In genomic region chr6:86765637-86766059, GRCm38 (mm10) we compare ENCODE assay signal across 10 mouse cellular contexts. TPM values are rescaled to one million over a fixed set of nuclear protein-coding genes. Genes with fewer than 3 reads are reported as not detected.
DNase-seq lines count a peak whose midpoint lies in the region; ATAC-seq and TF ChIP-seq lines count a peak whose summit lies in the region.
"Had no signal": no experiment of that assay in that cellular context is flagged by ENCODE, and none has a peak within 500 bp of the region (broad histone marks: within the 10 kb centered on the region; RNA-seq: fewer than 3 reads in every experiment).

No protein-coding gene starts in this region.

- TF ChIP-seq CTCF in liver, postnatal 0 days (IDR thresholded peaks at IDR 0.05; ENCODE audit: low read depth): no peak

- WGBS in intestine, embryonic 16.5 days: 42% methylated on average over 6 of the region's 6 CpGs
- WGBS in kidney, embryonic 14.5 days: 57% methylated on average over 6 of the region's 6 CpGs
- WGBS in liver, postnatal 0 days (ENCODE audit: insufficient replicate concordance): 25% methylated on average over 6 of the region's 6 CpGs
- WGBS in stomach, embryonic 16.5 days: 39% methylated on average over 6 of the region's 6 CpGs
- WGBS in heart, embryonic 11.5 days (ENCODE audit: insufficient replicate concordance): 69% methylated on average over 6 of the region's 6 CpGs
- WGBS in midbrain, embryonic 15.5 days: 89% methylated on average over 6 of the region's 6 CpGs
- WGBS in midbrain, embryonic 13.5 days: 87% methylated on average over 6 of the region's 6 CpGs

- 0 out of 2 replicates have a peak, but pooled peaks cover 14% of the 10 kb centered on the region for H3K4me1 ChIP-seq in intestine, embryonic 16.5 days (ENCODE audit: control insufficient read depth, insufficient read depth, low read length)
- H3K4me1 ChIP-seq in kidney, embryonic 14.5 days (ENCODE audit: control insufficient read depth, insufficient read depth, low read length): no peaks in the 10 kb centered on the region
- H3K4me1 ChIP-seq in liver, postnatal 0 days (ENCODE audit: insufficient read depth): peaks cover 10% of the 10 kb centered on the region; the same call in 1 of the 2 replicates
- 0 out of 2 replicates have a peak, but pooled peaks cover 3% of the 10 kb centered on the region for H3K4me1 ChIP-seq in stomach, embryonic 16.5 days (ENCODE audit: control insufficient read depth, insufficient read depth, low read length)
- H3K4me1 ChIP-seq in heart, embryonic 11.5 days (ENCODE audit: control insufficient read depth, insufficient read depth, low read length): no peaks in the 10 kb centered on the region
- H3K4me1 ChIP-seq in midbrain, embryonic 15.5 days: no peaks in the 10 kb centered on the region
- H3K4me1 ChIP-seq in midbrain, embryonic 13.5 days (replicated peaks): no peaks in the 10 kb centered on the region
- H3K4me1 ChIP-seq: hindbrain, embryonic 15.5 days; midbrain, embryonic 12.5 days had no signal

- H3K27me3 ChIP-seq in intestine, embryonic 16.5 days (replicated peaks; ENCODE audit: control insufficient read depth, insufficient read depth, low read length): no peaks in the 10 kb centered on the region
- H3K27me3 ChIP-seq in kidney, embryonic 14.5 days (ENCODE audit: control insufficient read depth, insufficient read depth, low read length): no peaks in the 10 kb centered on the region
- no peaks in the 10 kb centered on the region for H3K27me3 ChIP-seq in liver, postnatal 0 days (ENCODE audit: insufficient read depth, low read length)
- no peaks in the 10 kb centered on the region for H3K27me3 ChIP-seq in stomach, embryonic 16.5 days (ENCODE audit: control insufficient read depth, insufficient read depth, low read length)
- H3K27me3 ChIP-seq in heart, embryonic 11.5 days (ENCODE audit: control insufficient read depth, insufficient read depth, low read length): no peaks in the 10 kb centered on the region
- H3K27me3 ChIP-seq in midbrain, embryonic 15.5 days (replicated peaks): no peaks in the 10 kb centered on the region
- H3K27me3 ChIP-seq in midbrain, embryonic 13.5 days: no peaks in the 10 kb centered on the region
- H3K27me3 ChIP-seq: hindbrain, embryonic 15.5 days; midbrain, embryonic 12.5 days had no signal

- H3K9me3 ChIP-seq in intestine, embryonic 16.5 days (ENCODE audit: control insufficient read depth, low read length): no peaks in the 10 kb centered on the region
- no peaks in the 10 kb centered on the region for H3K9me3 ChIP-seq in kidney, embryonic 14.5 days (ENCODE audit: control insufficient read depth, low read length)
- H3K9me3 ChIP-seq in liver, postnatal 0 days (ENCODE audit: low read length): no peaks in the 10 kb centered on the region
- no peaks in the 10 kb centered on the region for H3K9me3 ChIP-seq in stomach, embryonic 16.5 days (replicated peaks; ENCODE audit: control insufficient read depth, low read length)
- no peaks in the 10 kb centered on the region; the same call in 1 of the 2 replicates for H3K9me3 ChIP-seq in heart, embryonic 11.5 days (replicated peaks; ENCODE audit: control insufficient read depth, low read length)
- H3K9me3 ChIP-seq in midbrain, embryonic 15.5 days: no peaks in the 10 kb centered on the region
- no peaks in the 10 kb centered on the region for H3K9me3 ChIP-seq in midbrain, embryonic 13.5 days
- H3K9me3 ChIP-seq: hindbrain, embryonic 15.5 days; midbrain, embryonic 12.5 days had no signal

- peak overlapping the region; percentile 19; the same call in 1 of the 2 replicates for H3K4me2 ChIP-seq in intestine, embryonic 16.5 days (ENCODE audit: low read depth, low read length)
- no peak overlapping the region for H3K4me2 ChIP-seq in kidney, embryonic 14.5 days (replicated peaks; ENCODE audit: low read depth, low read length)
- peak overlapping the region; percentile 48 for H3K4me2 ChIP-seq in liver, postnatal 0 days (ENCODE audit: low read depth, low read length)
- H3K4me2 ChIP-seq in stomach, embryonic 16.5 days (ENCODE audit: low read depth, low read length): no peak overlapping the region
- H3K4me2 ChIP-seq in heart, embryonic 11.5 days: no peak overlapping the region
- no peak overlapping the region for H3K4me2 ChIP-seq in midbrain, embryonic 15.5 days
- H3K4me2 ChIP-seq in midbrain, embryonic 13.5 days (replicated peaks): no peak overlapping the region
- H3K4me2 ChIP-seq: hindbrain, embryonic 15.5 days; midbrain, embryonic 12.5 days had no signal

- peak; percentile 92 for ATAC-seq in intestine, embryonic 16.5 days
- no peak for ATAC-seq in kidney, embryonic 14.5 days (ENCODE audit: low FRiP score, low TSS enrichment)
- peak; percentile 89 for ATAC-seq in liver, postnatal 0 days
- ATAC-seq in stomach, embryonic 16.5 days (ENCODE audit: insufficient read depth, low FRiP score): peak; percentile 89
- ATAC-seq in heart, embryonic 11.5 days (replicated peaks; ENCODE audit: insufficient number of reproducible peaks, low FRiP score, low TSS enrichment): no peak
- ATAC-seq in midbrain, embryonic 15.5 days (replicated peaks): no peak
- ATAC-seq in midbrain, embryonic 13.5 days: no peak

- H3K27ac ChIP-seq in intestine, embryonic 16.5 days (ENCODE audit: low read length): peak overlapping the region; percentile 90
- peak overlapping the region; percentile 65 for H3K27ac ChIP-seq in kidney, embryonic 14.5 days (ENCODE audit: low read depth, low read length)
- peak overlapping the region; percentile 69 for H3K27ac ChIP-seq in liver, postnatal 0 days (ENCODE audit: low read depth)
- peak overlapping the region; percentile 78 for H3K27ac ChIP-seq in stomach, embryonic 16.5 days (ENCODE audit: low read length)
- no peak overlapping the region for H3K27ac ChIP-seq in heart, embryonic 11.5 days (ENCODE audit: low read depth, low read length)
- no peak overlapping the region for H3K27ac ChIP-seq in midbrain, embryonic 15.5 days
- no peak overlapping the region for H3K27ac ChIP-seq in midbrain, embryonic 13.5 days
- H3K27ac ChIP-seq: hindbrain, embryonic 15.5 days; midbrain, embryonic 12.5 days had no signal

- peak; percentile 24 for DNase-seq in liver, postnatal 0 days
- DNase-seq: cerebellum, postnatal 25 days had no signal

- no peak overlapping the region for H3K4me3 ChIP-seq in intestine, embryonic 16.5 days (ENCODE audit: low read length)
- no peak overlapping the region for H3K4me3 ChIP-seq in kidney, embryonic 14.5 days (ENCODE audit: low read length)
- H3K4me3 ChIP-seq in liver, postnatal 0 days (ENCODE audit: low read depth, low read length): no peak overlapping the region
- H3K4me3 ChIP-seq in stomach, embryonic 16.5 days (replicated peaks; ENCODE audit: low read length): no peak overlapping the region
- H3K4me3 ChIP-seq in heart, embryonic 11.5 days (ENCODE audit: low read depth, low read length): no peak overlapping the region
- no peak overlapping the region for H3K4me3 ChIP-seq in midbrain, embryonic 15.5 days
- H3K4me3 ChIP-seq in midbrain, embryonic 13.5 days (replicated peaks): no peak overlapping the region
- H3K4me3 ChIP-seq: hindbrain, embryonic 15.5 days; midbrain, embryonic 12.5 days had no signal

- H3K9ac ChIP-seq in intestine, embryonic 16.5 days (ENCODE audit: low read depth, low read length): no peak overlapping the region
- H3K9ac ChIP-seq in kidney, embryonic 14.5 days (ENCODE audit: low read depth, low read length): no peak overlapping the region
- H3K9ac ChIP-seq in liver, postnatal 0 days (replicated peaks): no peak overlapping the region
- H3K9ac ChIP-seq in stomach, embryonic 16.5 days (ENCODE audit: low read length): no peak overlapping the region
- H3K9ac ChIP-seq in heart, embryonic 11.5 days (ENCODE audit: low read depth, low read length): no peak overlapping the region
- H3K9ac ChIP-seq in midbrain, embryonic 15.5 days: no peak overlapping the region
- H3K9ac ChIP-seq in midbrain, embryonic 13.5 days (replicated peaks): no peak overlapping the region
- H3K9ac ChIP-seq: hindbrain, embryonic 15.5 days; midbrain, embryonic 12.5 days had no signal

- no peak for TF ChIP-seq EP300 in liver, postnatal 0 days (IDR thresholded peaks at IDR 0.05; ENCODE audit: low read depth)

- H3K36me3 ChIP-seq in intestine, embryonic 16.5 days (ENCODE audit: control insufficient read depth, insufficient read depth, low read length): 0 out of 2 replicates have a peak, but pooled peaks cover 6% of the 10 kb centered on the region
- no peaks in the 10 kb centered on the region for H3K36me3 ChIP-seq in kidney, embryonic 14.5 days (ENCODE audit: control insufficient read depth, insufficient read depth, low read length)
- H3K36me3 ChIP-seq in liver, postnatal 0 days (replicated peaks; ENCODE audit: insufficient read depth, low read length): peaks cover 3% of the 10 kb centered on the region; the same call in 1 of the 2 replicates
- no peaks in the 10 kb centered on the region for H3K36me3 ChIP-seq in stomach, embryonic 16.5 days (ENCODE audit: control insufficient read depth, insufficient read depth, low read length)
- H3K36me3 ChIP-seq in heart, embryonic 11.5 days (ENCODE audit: control insufficient read depth, insufficient read depth, low read length): no peaks in the 10 kb centered on the region
- no peaks in the 10 kb centered on the region for H3K36me3 ChIP-seq in midbrain, embryonic 15.5 days (replicated peaks)
- H3K36me3 ChIP-seq in midbrain, embryonic 13.5 days: no peaks in the 10 kb centered on the region
- H3K36me3 ChIP-seq: hindbrain, embryonic 15.5 days; midbrain, embryonic 12.5 days had no signal

RNA-seq across cellular contexts. Expression of gene Anxa4, which starts 27.7 kb away (rescaled TPM):
- polyA plus RNA-seq in intestine, embryonic 16.5 days (2015; fragmentation: Nextera tagmentation; extraction: Ambion mirVana): 538 and 653 TPM in 2 replicates
- 28.1 and 34.7 TPM in 2 replicates for polyA plus RNA-seq in kidney, embryonic 14.5 days (2014; fragmentation: Nextera tagmentation; extraction: Ambion mirVana)
- 32.5 and 32.7 TPM in 2 replicates for polyA plus RNA-seq in liver, postnatal 0 days (2015; fragmentation: Nextera tagmentation; extraction: Ambion mirVana)
- polyA plus RNA-seq in stomach, embryonic 16.5 days (2015; fragmentation: Nextera tagmentation; extraction: Ambion mirVana): 146 and 153 TPM in 2 replicates
- 13.0 and 13.7 TPM in 2 replicates for polyA plus RNA-seq in heart, embryonic 11.5 days (2014; fragmentation: Nextera tagmentation; extraction: Ambion mirVana)
- 5.5 and 5.9 TPM in 2 replicates for polyA plus RNA-seq in midbrain, embryonic 15.5 days (2015; fragmentation: Nextera tagmentation; extraction: Ambion mirVana)
- 3.2 and 3.4 TPM in 2 replicates for polyA plus RNA-seq in midbrain, embryonic 13.5 days (2015; fragmentation: Nextera tagmentation; extraction: Ambion mirVana)

RNA-seq across cellular contexts. Expression of gene Gmcl1, which starts 32.5 kb away (rescaled TPM):
- polyA plus RNA-seq in intestine, embryonic 16.5 days (2015; fragmentation: Nextera tagmentation; extraction: Ambion mirVana): 22.1 and 24.3 TPM in 2 replicates
- polyA plus RNA-seq in kidney, embryonic 14.5 days (2014; fragmentation: Nextera tagmentation; extraction: Ambion mirVana): 27.0 and 38.3 TPM in 2 replicates
- polyA plus RNA-seq in liver, postnatal 0 days (2015; fragmentation: Nextera tagmentation; extraction: Ambion mirVana): 5.0 and 6.0 TPM in 2 replicates
- polyA plus RNA-seq in stomach, embryonic 16.5 days (2015; fragmentation: Nextera tagmentation; extraction: Ambion mirVana): 20.0 and 20.4 TPM in 2 replicates
- 18.5 and 22.2 TPM in 2 replicates for polyA plus RNA-seq in heart, embryonic 11.5 days (2014; fragmentation: Nextera tagmentation; extraction: Ambion mirVana)
- polyA plus RNA-seq in midbrain, embryonic 15.5 days (2015; fragmentation: Nextera tagmentation; extraction: Ambion mirVana): 33.8 and 34.5 TPM in 2 replicates
- 36.0 and 41.0 TPM in 2 replicates for polyA plus RNA-seq in midbrain, embryonic 13.5 days (2015; fragmentation: Nextera tagmentation; extraction: Ambion mirVana)

Comparison
In these comparisons a context has a peak if more than half of its experiments do, and no peak if none do; other contexts are left out.
1. ATAC-seq: peak in intestine, embryonic 16.5 days (single experiment), liver, postnatal 0 days (single experiment) and stomach, embryonic 16.5 days (single experiment); none in kidney, embryonic 14.5 days (single experiment), heart, embryonic 11.5 days (single experiment), midbrain, embryonic 15.5 days (single experiment) and midbrain, embryonic 13.5 days (single experiment).
2. H3K27ac ChIP-seq: peak in intestine, embryonic 16.5 days (single experiment), kidney, embryonic 14.5 days (single experiment), liver, postnatal 0 days (single experiment) and stomach, embryonic 16.5 days (single experiment); none in heart, embryonic 11.5 days (single experiment), midbrain, embryonic 15.5 days (single experiment) and midbrain, embryonic 13.5 days (single experiment).
3. H3K4me2 ChIP-seq: peak in intestine, embryonic 16.5 days (single experiment) and liver, postnatal 0 days (single experiment); none in kidney, embryonic 14.5 days (single experiment), stomach, embryonic 16.5 days (single experiment), heart, embryonic 11.5 days (single experiment), midbrain, embryonic 15.5 days (single experiment) and midbrain, embryonic 13.5 days (single experiment).